Mouse (Mus musculus) cortical plate, adult 2 months (tissue): Measurements from ENCODE around the gene Hist1h4d. TPM values are rescaled to one million over a fixed set of nuclear protein-coding genes. Genes with fewer than 3 reads are reported as not detected.
"Not testable (repeated sequence)": the region's sequence is repeated elsewhere in the genome, so short reads cannot be mapped to it uniquely, and the experiment has no call there.

Experiments used
- H3K27ac ChIP-seq: fragments of 200-500 bp; 2 replicates; pipeline ENCODE4 v1.5.1; 2012; ENCODE audit warnings: low read length, control low read depth, inconsistent platforms; ENCODE audit not compliant: insufficient read depth
- H3K4me1 ChIP-seq: fragments of 200-500 bp; 2 replicates; pipeline ENCODE4 v1.6.1; 2011; ENCODE audit warnings: low read length; ENCODE audit not compliant: control insufficient read depth, insufficient read depth
- H3K4me3 ChIP-seq: fragments of 200-500 bp; 2 replicates; pipeline ENCODE4 v1.5.1; 2011; ENCODE audit warnings: mild to moderate bottlenecking, low read length, control low read depth; ENCODE audit not compliant: insufficient read depth
- CTCF ChIP-seq: fragments of 200-500 bp; IDR thresholded peaks from 2 replicates; pipeline ENCODE4 v1.5.1; 2011; ENCODE audit warnings: mild to moderate bottlenecking, control low read depth, low read length; ENCODE audit not compliant: insufficient read depth; ENCODE audit errors: extremely low read depth
- POLR2A ChIP-seq: fragments of 200-500 bp; IDR thresholded peaks from 2 replicates; pipeline ENCODE4 v1.6.1; 2011; ENCODE audit warnings: mild to moderate bottlenecking, low read length, control low read depth; ENCODE audit not compliant: insufficient read depth; ENCODE audit errors: extremely low read depth
- polyA plus RNA-seq: library from polyadenylated mRNA; depleted of rRNA; stranded (reverse); fragments of >200 nt; gene quantifications from 2 replicates; pipeline ENCODE4 v1.2.3, GENCODE M21; 2012

Gene Hist1h4d
- polyA plus RNA-seq, 1 experiment, result 8.9 TPM

DNA sequence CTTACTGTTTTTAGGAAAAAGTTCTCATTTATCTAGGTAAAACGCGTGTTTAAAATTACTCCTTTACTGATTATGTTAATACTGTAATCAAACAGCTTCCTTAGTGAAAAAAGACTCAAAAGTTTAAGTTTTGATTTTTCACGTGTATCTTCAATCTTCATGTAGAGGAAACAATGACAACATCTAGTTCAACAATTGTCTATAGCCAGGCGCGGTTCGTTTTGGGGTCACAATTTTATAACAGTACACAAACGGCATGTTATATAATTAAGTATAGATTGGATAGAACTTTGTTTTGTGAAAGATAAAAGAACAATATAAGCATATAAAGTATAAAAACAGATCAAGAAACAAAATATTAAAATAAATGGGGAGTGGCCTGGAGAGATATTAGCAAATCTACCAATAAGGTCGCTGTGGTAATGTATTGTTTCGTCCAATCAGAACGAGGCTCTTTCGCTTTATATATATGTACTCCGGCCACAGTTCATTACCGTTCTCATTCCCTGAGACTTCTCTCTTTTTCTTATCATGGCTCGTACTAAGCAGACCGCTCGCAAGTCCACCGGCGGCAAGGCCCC lies 6.0 kb upstream of the Hist1h4d start, which contains the start of gene Hist1h3d:
TSS of gene Hist1h3d (plus strand) at position 493 of the 581 bp plus-strand sequence.
- Histone ChIP-seq H3K4me3 (peak within 1 kb of the TSS; percentile 58), H3K4me1 (peaks cover 2% of the 10 kb centered on the region; the same call in 1 of the 2 replicates), H3K27ac (peak within 1 kb of the TSS; percentile 95)
- TF ChIP-seq CTCF (no peak), POLR2A (peak; percentile 49; the same call in 1 of the 2 replicates)

- H3K27ac ChIP-seq, H3K4me1 ChIP-seq: not testable (repeated sequence)
- H3K4me3 ChIP-seq, result peak overlapping the region; percentile 58
These were observed 5.5 kb upstream of the Hist1h4d start for GRCm38 (mm10) chr13:23575864-23576313.

- Histone ChIP-seq H3K27ac (no peak overlapping the region), H3K4me3 (peak overlapping the region; percentile 58; the same call in 1 of the 2 replicates), H3K4me1 (peaks cover 2% of the 10 kb centered on the region; the same call in 1 of the 2 replicates)
- no peak for TF ChIP-seq POLR2A
- TF ChIP-seq CTCF, result no peak
These were observed 5.0 kb upstream of the Hist1h4d start for GRCm38 (mm10) chr13:23576351-23576881.

GRCm38 (mm10) chr13:23576906-23577639 lies 4.3 kb upstream of the Hist1h4d start:
- no peak overlapping the region for H3K4me3 ChIP-seq
- TF ChIP-seq CTCF, result no peak
- no peak for TF ChIP-seq POLR2A

DNA sequence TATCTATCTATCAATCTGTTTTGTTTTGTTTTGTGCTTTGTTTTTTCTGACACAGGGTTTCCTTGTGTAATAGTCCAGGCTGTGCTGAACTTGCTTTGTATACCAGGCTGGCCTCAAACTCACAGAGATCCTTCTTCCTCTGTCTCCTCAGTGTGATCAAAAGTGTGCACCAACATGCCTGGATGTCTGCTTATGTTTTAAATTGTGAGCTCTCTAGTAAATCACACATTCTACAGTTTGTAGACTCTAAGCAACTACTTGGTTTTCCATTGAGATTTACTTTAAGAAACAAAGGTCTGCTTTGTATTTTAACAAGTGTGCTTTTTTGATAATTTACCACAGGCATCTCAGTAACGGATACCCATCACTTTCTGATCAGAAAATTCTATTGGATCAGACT lies 3.6 kb upstream of the Hist1h4d start:
- Histone ChIP-seq H3K4me3 (no peak overlapping the region), H3K27ac (no peak overlapping the region), H3K4me1 (peaks cover 2% of the 10 kb centered on the region; the same call in 1 of the 2 replicates)
- TF ChIP-seq CTCF (no peak), POLR2A (no peak)

More at GRCm38 (mm10) chr13:23576906-23577639, 4.3 kb upstream of the Hist1h4d start:
- Histone ChIP-seq H3K4me1 (peaks cover 2% of the 10 kb centered on the region; the same call in 1 of the 2 replicates), H3K27ac (no peak overlapping the region)

DNA sequence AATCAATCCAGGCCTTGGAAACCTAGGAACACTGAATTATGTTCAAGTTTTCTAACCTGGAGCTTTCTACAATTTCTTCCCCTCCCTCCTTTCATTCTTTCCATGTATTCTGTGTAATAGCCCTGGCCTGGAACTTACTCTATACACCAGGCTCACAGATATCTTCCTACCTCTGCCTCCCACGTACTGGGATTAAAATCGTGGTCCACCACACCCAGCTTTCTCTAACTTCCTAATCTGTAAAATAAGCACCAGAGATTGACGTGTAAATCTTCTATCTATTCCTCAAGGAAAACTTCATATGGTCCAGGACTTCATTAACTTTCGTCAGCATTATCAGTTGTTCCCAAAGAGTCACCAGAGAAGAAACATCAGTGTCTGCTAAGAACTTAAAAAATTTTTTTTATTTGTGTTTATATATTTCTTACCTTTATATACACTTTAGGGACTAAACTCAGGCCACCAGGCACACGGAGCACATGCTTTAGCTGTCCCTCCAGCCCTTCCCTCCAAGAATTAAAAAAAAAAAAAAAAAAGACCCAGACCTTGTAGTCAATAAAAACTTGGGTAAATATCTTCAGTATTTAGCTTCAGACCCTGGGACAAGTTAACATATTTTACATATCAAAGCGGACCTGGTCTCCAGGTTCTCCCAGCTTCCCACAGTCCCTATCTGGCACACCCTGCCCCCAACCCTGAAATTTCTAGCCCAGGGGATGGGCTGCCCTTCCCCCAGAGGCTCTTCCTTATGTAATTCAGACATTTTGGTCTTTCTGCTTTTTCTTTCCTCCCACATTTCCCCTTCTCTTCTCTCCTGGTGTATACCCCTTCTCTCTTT lies 1.0 kb downstream of the Hist1h4d start:
- Histone ChIP-seq H3K27ac (0 out of 2 replicates have a peak overlapping the region, but pooled peaks have one; percentile 9), H3K4me3 (peak overlapping the region; percentile 50; the same call in 1 of the 2 replicates), H3K4me1 (no peaks in the 10 kb centered on the region; the same call in 1 of the 2 replicates)
- TF ChIP-seq CTCF (no peak), POLR2A (no peak)

DNA sequence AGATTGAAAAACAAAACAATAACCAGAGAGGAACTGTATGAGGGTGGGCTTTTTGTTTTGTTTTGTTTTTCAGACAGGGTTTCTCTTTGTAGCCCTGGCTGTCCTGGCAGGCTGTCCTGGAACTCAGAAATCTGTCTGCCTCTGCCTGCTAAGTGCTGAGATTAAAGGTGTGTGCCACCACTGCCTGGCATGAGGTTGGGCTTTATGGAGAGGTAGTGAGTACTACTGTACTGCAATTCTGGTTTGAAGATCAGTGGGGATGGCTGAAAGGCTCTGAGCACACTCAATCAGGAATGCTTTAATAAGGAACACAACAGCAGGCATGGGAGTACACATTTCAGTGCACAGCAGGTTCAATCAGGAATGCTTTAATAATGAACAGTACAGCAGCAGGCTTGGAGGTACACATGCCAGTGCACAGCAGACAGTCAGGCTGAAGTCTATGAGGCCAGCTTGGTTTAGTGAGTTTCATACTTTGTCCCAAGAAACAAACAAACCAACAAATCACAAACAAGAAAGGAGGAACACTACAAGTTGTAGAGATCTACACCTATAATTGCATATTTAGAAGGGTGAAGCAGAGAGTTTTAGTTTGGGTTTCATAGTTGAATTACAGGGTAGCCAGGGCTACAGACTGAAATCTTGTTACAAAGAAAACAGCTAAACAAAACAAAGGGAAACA lies 2.1 kb downstream of the Hist1h4d start:
- Histone ChIP-seq H3K4me3 (no peak overlapping the region), H3K4me1 (no peaks in the 10 kb centered on the region; the same call in 1 of the 2 replicates), H3K27ac (no peak overlapping the region)
- no peak for TF ChIP-seq CTCF
- no peak for TF ChIP-seq POLR2A

DNA sequence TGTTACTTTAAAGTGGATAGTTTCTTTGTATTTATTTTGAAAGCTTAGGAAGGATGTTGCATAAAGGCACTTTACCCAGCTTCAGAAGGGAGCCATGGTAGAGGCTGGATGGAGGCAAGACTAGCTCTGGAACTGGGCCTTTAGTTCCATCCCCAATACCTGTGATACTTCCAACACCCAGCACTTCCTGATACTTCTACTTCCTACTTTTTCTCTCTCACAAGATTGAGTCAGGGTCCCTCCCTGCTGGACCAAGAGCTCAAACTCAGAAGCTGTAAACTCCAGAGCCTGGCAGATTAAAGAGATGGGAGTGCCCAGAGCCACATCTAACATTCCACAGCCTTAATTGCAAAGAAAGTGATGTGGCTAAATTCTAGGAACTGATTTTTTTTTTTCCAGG lies 2.9 kb downstream of the Hist1h4d start:
- Histone ChIP-seq H3K4me3 (peak overlapping the region; percentile 65; the same call in 1 of the 2 replicates), H3K4me1 (no peaks in the 10 kb centered on the region; the same call in 1 of the 2 replicates), H3K27ac (peak overlapping the region; percentile 67; the same call in 1 of the 2 replicates)
- TF ChIP-seq POLR2A, result no peak
- TF ChIP-seq CTCF, result no peak

GRCm38 (mm10) chr13:23585029-23585441 lies 3.6 kb downstream of the Hist1h4d start:
- Histone ChIP-seq H3K27ac (peak overlapping the region; percentile 80), H3K4me1 (no peaks in the 10 kb centered on the region; the same call in 1 of the 2 replicates), H3K4me3 (peak overlapping the region; percentile 65)
- no peak for TF ChIP-seq CTCF
- TF ChIP-seq POLR2A, result 0 out of 2 replicates have a peak, but pooled peaks have one; percentile 22
